Mouse (Mus musculus): Measurements from ENCODE around the gene Aldh1a1. TPM values are rescaled to one million over a fixed set of nuclear protein-coding genes. Genes with fewer than 3 reads are reported as not detected.
A peak's percentile ranks its signal among the peaks of the same experiment; 100 is the strongest.

The Aldh1a1 gene
- polyA plus RNA-seq, 1 experiment, result not detected

DNA sequence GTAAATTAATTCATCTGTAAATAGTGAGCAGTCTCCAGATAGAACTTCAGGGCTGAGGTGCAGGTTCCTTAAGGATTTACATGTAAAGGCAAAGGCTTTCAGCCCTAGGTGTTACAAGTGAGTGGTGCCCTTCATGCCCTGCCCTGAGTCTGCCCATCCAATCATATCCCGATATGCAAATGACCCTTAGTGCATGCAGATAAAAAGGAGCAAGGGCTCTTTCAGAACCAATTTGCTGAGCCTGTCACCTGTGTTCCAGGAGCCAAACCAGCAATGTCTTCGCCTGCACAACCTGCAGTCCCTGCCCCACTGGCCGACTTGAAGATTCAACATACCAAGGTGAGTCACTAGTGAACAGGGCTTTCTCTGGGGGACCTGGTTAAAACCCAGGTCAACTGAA lies 109.2 kb downstream of the Aldh1a1 start:
- no peak overlapping the region for H3ac ChIP-seq (ENCODE audit: control insufficient read depth, insufficient read length)
- no peaks in the 10 kb centered on the region for H3K27me3 ChIP-seq (ENCODE audit: control insufficient read depth, insufficient read depth, insufficient read length)
- H3K79me2 ChIP-seq (ENCODE audit: control insufficient read depth, insufficient read depth), result no peaks in the 10 kb centered on the region
- H3K36me3 ChIP-seq (ENCODE audit: control insufficient read depth, insufficient read depth), result no peaks in the 10 kb centered on the region
- no peak for TF ChIP-seq POLR2AphosphoS2 (IDR thresholded peaks at IDR 0.05; ENCODE audit: insufficient read length, low read depth)
- no peak for TF ChIP-seq MYOD1 (IDR thresholded peaks at IDR 0.05; ENCODE audit: control insufficient read depth in 1 of 3, insufficient read length in 2 of 3, low read depth in 2 of 3)
- TF ChIP-seq POLR2A (IDR thresholded peaks at IDR 0.05; ENCODE audit: insufficient read length, low read depth), result no peak
- no peak for TF ChIP-seq REST (IDR thresholded peaks at IDR 0.05; ENCODE audit: insufficient read depth, insufficient read length)
- no peak for TF ChIP-seq SRF (IDR thresholded peaks at IDR 0.05; ENCODE audit: control insufficient read depth, insufficient read length, low read depth)
- TF ChIP-seq USF1 (IDR thresholded peaks at IDR 0.05; ENCODE audit: low read depth), result no peak
- no peak overlapping the region for H3K4me3 ChIP-seq
- H3K4me2 ChIP-seq (ENCODE audit: low read depth), result peak overlapping the region; percentile 80

DNA sequence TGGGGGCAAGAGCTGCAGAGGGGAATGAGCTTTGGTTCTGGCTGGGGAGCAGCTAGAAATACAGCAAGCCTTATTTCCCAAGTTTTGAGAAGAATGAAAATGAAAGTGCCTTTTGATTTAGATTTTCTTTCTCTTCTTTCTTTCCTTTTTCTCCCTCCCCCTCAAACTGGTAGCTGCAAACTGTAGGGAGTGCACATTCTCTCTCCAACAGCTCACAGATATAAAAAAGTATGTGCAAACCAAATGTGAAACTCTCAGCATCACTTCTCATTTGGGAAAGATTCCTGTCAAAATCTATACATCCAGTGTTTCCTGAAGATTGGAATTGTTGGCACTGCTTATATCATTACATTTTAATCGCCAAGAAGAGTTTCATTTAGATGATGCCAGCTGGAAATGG lies 110.7 kb downstream of the Aldh1a1 start:
- Histone ChIP-seq H3K79me2 (ENCODE audit: control insufficient read depth, insufficient read depth) (no peaks in the 10 kb centered on the region), H3K4me3 (no peak overlapping the region), H3K4me2 (ENCODE audit: low read depth) (no peak overlapping the region), H3K27me3 (ENCODE audit: control insufficient read depth, insufficient read depth, insufficient read length) (no peaks in the 10 kb centered on the region), H3ac (ENCODE audit: control insufficient read depth, insufficient read length) (no peak overlapping the region), H3K36me3 (ENCODE audit: control insufficient read depth, insufficient read depth) (no peaks in the 10 kb centered on the region)
- TF ChIP-seq POLR2AphosphoS2 (IDR thresholded peaks at IDR 0.05; ENCODE audit: insufficient read length, low read depth) (no peak), MYOD1 (IDR thresholded peaks at IDR 0.05; ENCODE audit: control insufficient read depth in 1 of 3, insufficient read length in 2 of 3, low read depth in 2 of 3) (no peak), SRF (IDR thresholded peaks at IDR 0.05; ENCODE audit: control insufficient read depth, insufficient read length, low read depth) (no peak)

DNA sequence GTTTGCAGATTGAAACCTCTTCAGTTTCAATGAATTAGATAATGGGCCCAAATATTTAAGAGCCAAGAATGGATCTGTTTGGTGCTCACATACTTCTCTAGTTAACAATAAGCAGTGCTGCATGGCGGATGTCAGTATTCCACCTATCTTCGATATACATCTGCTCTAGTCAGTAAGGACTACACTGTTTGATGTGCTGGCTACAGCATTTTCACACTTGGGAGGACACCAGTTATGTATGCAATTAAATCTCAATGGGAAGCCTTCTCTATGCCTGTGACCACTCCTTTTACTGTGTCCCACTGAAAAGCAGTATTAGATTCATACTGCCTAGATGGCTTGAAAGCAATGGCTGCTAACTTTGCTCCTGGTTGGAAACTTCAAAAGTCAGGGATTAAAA lies 111.4 kb downstream of the Aldh1a1 start:
- no peak overlapping the region for H3K4me3 ChIP-seq
- H3ac ChIP-seq (ENCODE audit: control insufficient read depth, insufficient read length), result no peak overlapping the region
- no peak overlapping the region for H3K4me2 ChIP-seq (ENCODE audit: low read depth)
- no peaks in the 10 kb centered on the region for H3K79me2 ChIP-seq (ENCODE audit: control insufficient read depth, insufficient read depth)
- TF ChIP-seq REST (IDR thresholded peaks at IDR 0.05; ENCODE audit: insufficient read depth, insufficient read length), result no peak
- no peak for TF ChIP-seq POLR2AphosphoS2 (IDR thresholded peaks at IDR 0.05; ENCODE audit: insufficient read length, low read depth)
- TF ChIP-seq USF1 (IDR thresholded peaks at IDR 0.05; ENCODE audit: low read depth), result no peak
- no peak for TF ChIP-seq TCF3 (IDR thresholded peaks at IDR 0.05; ENCODE audit: insufficient read length, low read depth)
- TF ChIP-seq TCF12 (IDR thresholded peaks at IDR 0.05; ENCODE audit: insufficient read depth, poor library complexity, severe bottlenecking), result no peak
- TF ChIP-seq CEBPB (IDR thresholded peaks at IDR 0.05; ENCODE audit: insufficient read depth, poor library complexity, severe bottlenecking), result no peak
- TF ChIP-seq MAX (IDR thresholded peaks at IDR 0.05; ENCODE audit: low read depth), result no peak
- no peak for TF ChIP-seq POLR2A (IDR thresholded peaks at IDR 0.05; ENCODE audit: insufficient read length, low read depth)
- TF ChIP-seq SRF (IDR thresholded peaks at IDR 0.05; ENCODE audit: control insufficient read depth, insufficient read length, low read depth), result no peak
- TF ChIP-seq MYOG (IDR thresholded peaks at IDR 0.05; ENCODE audit: control insufficient read depth in 1 of 3, insufficient read depth in 1 of 3, insufficient read length in 2 of 3, low read depth in 2 of 3), result no peak
- TF ChIP-seq MYOD1 (IDR thresholded peaks at IDR 0.05; ENCODE audit: control insufficient read depth in 1 of 3, insufficient read length in 2 of 3, low read depth in 2 of 3), result no peak
- no peak for TF ChIP-seq E2F4 (IDR thresholded peaks at IDR 0.05; ENCODE audit: insufficient read depth)
- H3K36me3 ChIP-seq (ENCODE audit: control insufficient read depth, insufficient read depth), result no peaks in the 10 kb centered on the region
- H3K27me3 ChIP-seq (ENCODE audit: control insufficient read depth, insufficient read depth, insufficient read length), result no peaks in the 10 kb centered on the region

DNA sequence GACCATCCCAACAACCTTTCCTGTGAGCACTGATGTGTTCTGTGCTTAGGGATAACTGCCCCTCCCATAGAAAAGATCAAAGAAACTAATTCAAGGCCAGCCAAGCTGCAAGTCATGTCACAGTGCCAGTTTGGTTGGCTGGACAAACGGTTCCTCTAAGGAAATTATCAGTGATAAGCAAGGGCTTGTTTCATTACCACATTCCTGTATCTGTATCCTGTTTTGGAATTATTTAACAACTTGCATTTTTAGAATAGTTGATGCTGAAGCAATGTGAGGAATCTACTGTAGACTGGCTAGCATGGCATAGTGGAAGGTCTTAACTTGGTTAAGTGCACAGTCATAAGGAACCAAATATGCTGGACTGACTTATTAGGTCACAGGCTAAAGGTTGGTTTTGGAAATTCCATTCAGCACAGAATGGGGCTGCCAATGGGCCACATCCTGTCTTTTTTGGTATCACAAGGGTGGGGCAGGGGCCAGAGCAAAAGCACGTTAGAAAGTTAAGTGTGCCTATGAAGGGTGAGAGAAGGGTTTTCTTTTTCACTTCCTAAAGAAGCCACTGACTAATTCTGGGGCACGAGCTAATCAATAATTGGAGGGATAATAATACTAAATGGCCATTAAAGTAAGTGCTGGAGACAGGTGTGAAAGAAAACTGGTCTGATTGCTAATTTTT lies 121.9 kb downstream of the Aldh1a1 start:
- Histone ChIP-seq H3ac (ENCODE audit: control insufficient read depth, insufficient read length) (no peak overlapping the region), H3K4me3 (no peak overlapping the region), H3K36me3 (ENCODE audit: control insufficient read depth, insufficient read depth) (no peaks in the 10 kb centered on the region), H3K27me3 (ENCODE audit: control insufficient read depth, insufficient read depth, insufficient read length) (no peaks in the 10 kb centered on the region), H3K4me2 (ENCODE audit: low read depth) (no peak overlapping the region), H3K79me2 (ENCODE audit: control insufficient read depth, insufficient read depth) (no peaks in the 10 kb centered on the region)
- no peak for TF ChIP-seq MYOG (IDR thresholded peaks at IDR 0.05; ENCODE audit: control insufficient read depth in 1 of 3, insufficient read depth in 1 of 3, insufficient read length in 2 of 3, low read depth in 2 of 3)
- TF ChIP-seq TCF12 (IDR thresholded peaks at IDR 0.05; ENCODE audit: insufficient read depth, poor library complexity, severe bottlenecking), result no peak
- no peak for TF ChIP-seq USF1 (IDR thresholded peaks at IDR 0.05; ENCODE audit: low read depth)
- TF ChIP-seq MYOD1 (IDR thresholded peaks at IDR 0.05; ENCODE audit: control insufficient read depth in 1 of 3, insufficient read length in 2 of 3, low read depth in 2 of 3), result no peak
- no peak for TF ChIP-seq REST (IDR thresholded peaks at IDR 0.05; ENCODE audit: insufficient read depth, insufficient read length)
- TF ChIP-seq E2F4 (IDR thresholded peaks at IDR 0.05; ENCODE audit: insufficient read depth), result no peak
- no peak for TF ChIP-seq POLR2AphosphoS2 (IDR thresholded peaks at IDR 0.05; ENCODE audit: insufficient read length, low read depth)
- no peak for TF ChIP-seq SRF (IDR thresholded peaks at IDR 0.05; ENCODE audit: control insufficient read depth, insufficient read length, low read depth)
- TF ChIP-seq POLR2A (IDR thresholded peaks at IDR 0.05; ENCODE audit: insufficient read length, low read depth), result no peak
- TF ChIP-seq MAX (IDR thresholded peaks at IDR 0.05; ENCODE audit: low read depth), result no peak
- no peak for TF ChIP-seq TCF3 (IDR thresholded peaks at IDR 0.05; ENCODE audit: insufficient read length, low read depth)
- no peak for TF ChIP-seq CEBPB (IDR thresholded peaks at IDR 0.05; ENCODE audit: insufficient read depth, poor library complexity, severe bottlenecking)

DNA sequence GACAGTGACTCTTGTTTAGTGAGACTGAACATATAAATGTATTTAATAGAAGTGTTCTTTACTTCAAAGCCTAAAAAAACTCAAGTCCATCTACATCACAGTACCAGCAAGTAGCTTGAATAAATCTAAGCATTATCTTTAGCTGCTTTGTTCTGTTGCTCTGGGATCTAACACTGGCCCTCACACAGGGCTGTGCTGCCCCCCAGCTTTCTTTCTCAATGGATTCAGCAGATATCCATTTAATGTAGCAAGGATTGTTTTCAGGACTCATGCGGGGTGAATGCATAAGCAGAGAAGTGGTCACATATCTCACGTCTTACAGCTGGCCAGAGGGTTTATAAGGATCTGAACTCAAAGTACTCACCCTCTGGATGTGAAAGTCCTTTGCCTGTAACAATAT lies 129.9 kb downstream of the Aldh1a1 start:
- Histone ChIP-seq H3K79me2 (ENCODE audit: control insufficient read depth, insufficient read depth) (no peaks in the 10 kb centered on the region), H3K4me3 (no peak overlapping the region), H3ac (ENCODE audit: control insufficient read depth, insufficient read length) (no peak overlapping the region), H3K4me2 (ENCODE audit: low read depth) (no peak overlapping the region), H3K36me3 (ENCODE audit: control insufficient read depth, insufficient read depth) (no peaks in the 10 kb centered on the region), H3K27me3 (ENCODE audit: control insufficient read depth, insufficient read depth, insufficient read length) (no peaks in the 10 kb centered on the region)
- TF ChIP-seq MYOD1 (IDR thresholded peaks at IDR 0.05; ENCODE audit: control insufficient read depth in 1 of 3, insufficient read length in 2 of 3, low read depth in 2 of 3), result no peak
- TF ChIP-seq USF1 (IDR thresholded peaks at IDR 0.05; ENCODE audit: low read depth), result no peak
- no peak for TF ChIP-seq E2F4 (IDR thresholded peaks at IDR 0.05; ENCODE audit: insufficient read depth)
- no peak for TF ChIP-seq REST (IDR thresholded peaks at IDR 0.05; ENCODE audit: insufficient read depth, insufficient read length)
- no peak for TF ChIP-seq CEBPB (IDR thresholded peaks at IDR 0.05; ENCODE audit: insufficient read depth, poor library complexity, severe bottlenecking)
- no peak for TF ChIP-seq POLR2A (IDR thresholded peaks at IDR 0.05; ENCODE audit: insufficient read length, low read depth)
- no peak for TF ChIP-seq POLR2AphosphoS2 (IDR thresholded peaks at IDR 0.05; ENCODE audit: insufficient read length, low read depth)

All from myocyte (in vitro differentiated cells).